Mouse (Mus musculus) B cell, adult (primary cell): Measurements from ENCODE around the gene Adi1. TPM values are rescaled to one million over a fixed set of nuclear protein-coding genes. Genes with fewer than 3 reads are reported as not detected.

Experiments used
- total RNA-seq: library from RNA; stranded (reverse); gene quantifications from 4 replicates; pipeline ENCODE4 v1.2.4, GENCODE M21; 2023; ENCODE audit not compliant: inconsistent age

The Adi1 gene
- total RNA-seq: 56.9 to 63.4 TPM (median 61.9 TPM) in 4 replicates

GRCm38 (mm10) chr12:28675121-28675924 lies at the start of gene Adi1:
TSS of gene Adi1 (plus strand) at chr12:28675231.

GRCm38 (mm10) chr12:28635535-28636476 lies 39.2 kb upstream of the Adi1 start, which contains the start of gene Rps7:
TSS of gene Rps7 (minus strand) at chr12:28635953.

GRCm38 (mm10) chr12:28649141-28650110 lies 25.6 kb upstream of the Adi1 start, which contains the start of gene Rnaseh1:
TSS of gene Rnaseh1 (plus strand) at chr12:28649602.

Other genes starting within 250 kb of the Adi1 start
- 0.36 to 0.51 TPM (median 0.48 TPM) in 4 replicates for gene Dcdc2c, start 122.8 kb upstream of the Adi1 start, total RNA-seq
- not detected in 4 replicates for gene Allc, start 92.7 kb upstream of the Adi1 start, total RNA-seq
- gene Colec11, start 51.9 kb upstream of the Adi1 start, total RNA-seq: not detected in 4 replicates
- 879 to 1,121 TPM (median 1,060 TPM) in 4 replicates for gene Rps7, start 39.3 kb upstream of the Adi1 start, total RNA-seq
- gene Rnaseh1, start 25.6 kb upstream of the Adi1 start, total RNA-seq: 24.3 to 33.5 TPM (median 31.7 TPM) in 4 replicates
- gene Trappc12, start 75.2 kb downstream of the Adi1 start, total RNA-seq: 49.3 to 56.0 TPM (median 52.1 TPM) in 4 replicates
- 30.7 to 38.5 TPM (median 34.5 TPM) in 4 replicates for gene Eipr1, start 76.6 kb downstream of the Adi1 start, total RNA-seq